Mouse (Mus musculus): ENCODE data around the gene Prl7d1.
"Not testable (repeated sequence)": the region's sequence is repeated elsewhere in the genome, so short reads cannot be mapped to it uniquely, and the experiment has no call there.

- TF ChIP-seq CHD2 (IDR thresholded peaks at IDR 0.05; ENCODE audit: low read depth, low read length); ZC3H11A (IDR thresholded peaks at IDR 0.05; ENCODE audit: borderline replicate concordance, low read depth, low read length); ZNF384 (IDR thresholded peaks at IDR 0.05; ENCODE audit: low read depth, low read length); MAFK (IDR thresholded peaks at IDR 0.05; ENCODE audit: insufficient read depth, low read depth, low read length): not testable (repeated sequence)
Observed at GRCm38 (mm10) chr13:27725057-27725456, 8.5 kb upstream of the Prl7d1 start.
